Mouse (Mus musculus): Measurements from ENCODE around the gene Ano1. TPM values are rescaled to one million over a fixed set of nuclear protein-coding genes. Genes with fewer than 3 reads are reported as not detected.

Gene Ano1
- polyA plus RNA-seq, 1 experiment from 2014 or later, result 48.8 TPM

DNA sequence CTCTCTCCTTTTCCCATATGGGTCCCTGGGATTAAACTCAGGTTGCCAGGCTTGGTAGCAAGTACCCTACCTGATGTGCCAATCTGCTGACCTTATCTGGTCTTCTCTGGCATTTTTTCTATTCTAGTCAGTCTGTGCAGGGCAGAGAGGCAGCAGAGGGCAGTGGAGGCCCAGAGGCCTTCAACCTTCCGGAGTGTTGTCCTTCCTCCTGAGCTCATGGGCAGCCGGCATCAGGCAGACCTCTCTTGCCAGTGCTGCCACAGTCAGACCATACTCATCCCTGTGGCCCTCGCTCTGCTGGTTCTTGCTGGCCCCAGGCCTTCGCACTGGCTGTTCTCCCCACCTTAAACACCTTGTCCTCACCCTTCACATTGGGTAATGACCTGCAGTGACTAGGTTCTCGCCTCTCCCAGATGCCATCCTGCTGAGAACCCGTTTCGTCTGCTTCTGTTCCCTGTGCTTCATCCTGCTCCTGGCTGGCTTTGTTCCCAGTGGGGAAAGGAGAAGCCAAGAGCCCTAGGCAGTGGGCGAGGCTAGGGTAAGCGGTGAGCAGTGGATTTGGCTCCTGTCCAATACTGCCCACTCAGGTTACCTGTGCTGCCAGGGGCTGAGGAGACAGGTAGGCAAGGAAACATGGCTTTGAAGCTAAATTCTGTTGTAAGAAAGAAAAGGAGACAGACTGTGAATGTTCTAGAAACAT lies 188.2 kb downstream of the Ano1 start:
- Histone ChIP-seq H3K36me3 (ENCODE audit: control insufficient read depth, insufficient read depth, low read length) (no peaks in the 10 kb centered on the region), H3K27ac (ENCODE audit: low read depth, low read length) (no peak overlapping the region), H3K4me1 (ENCODE audit: control insufficient read depth, insufficient read depth, low read length) (no peaks in the 10 kb centered on the region), H3K4me3 (ENCODE audit: low read length) (no peak overlapping the region), H3K9me3 (ENCODE audit: control insufficient read depth, low read length) (no peaks in the 10 kb centered on the region), H3K27me3 (ENCODE audit: control insufficient read depth, insufficient read depth, low read length) (no peaks in the 10 kb centered on the region), H3K9ac (ENCODE audit: low read depth, low read length) (no peak overlapping the region), H3K4me2 (replicated peaks; ENCODE audit: low read depth, low read length) (no peak overlapping the region)
- ATAC-seq (ENCODE audit: low FRiP score, low TSS enrichment), result no peak
- 74% methylated on average over 9 of the region's 9 CpGs for WGBS

- Histone ChIP-seq H3K4me1 (ENCODE audit: control insufficient read depth, insufficient read depth, low read length) (no peaks in the 10 kb centered on the region), H3K9ac (ENCODE audit: low read depth, low read length) (no peak overlapping the region), H3K27ac (ENCODE audit: low read depth, low read length) (no peak overlapping the region), H3K4me3 (ENCODE audit: low read length) (no peak overlapping the region), H3K9me3 (ENCODE audit: control insufficient read depth, low read length) (no peaks in the 10 kb centered on the region), H3K27me3 (ENCODE audit: control insufficient read depth, insufficient read depth, low read length) (no peaks in the 10 kb centered on the region), H3K36me3 (ENCODE audit: control insufficient read depth, insufficient read depth, low read length) (no peaks in the 10 kb centered on the region), H3K4me2 (replicated peaks; ENCODE audit: low read depth, low read length) (no peak overlapping the region)
- ATAC-seq (ENCODE audit: low FRiP score, low TSS enrichment), result no peak
- 13% methylated on average over 3 of the region's 3 CpGs for WGBS
Observed at GRCm38 (mm10) chr7:144562016-144562415, 189.8 kb downstream of the Ano1 start.

GRCm38 (mm10) chr7:144560594-144560993 lies 191.2 kb downstream of the Ano1 start:
- no peaks in the 10 kb centered on the region for H3K27me3 ChIP-seq (ENCODE audit: control insufficient read depth, insufficient read depth, low read length)
- H3K4me3 ChIP-seq (ENCODE audit: low read length), result no peak overlapping the region
- H3K4me1 ChIP-seq (ENCODE audit: control insufficient read depth, insufficient read depth, low read length), result no peaks in the 10 kb centered on the region
- H3K9me3 ChIP-seq (ENCODE audit: control insufficient read depth, low read length), result no peaks in the 10 kb centered on the region
- no peak overlapping the region for H3K9ac ChIP-seq (ENCODE audit: low read depth, low read length)
- H3K36me3 ChIP-seq (ENCODE audit: control insufficient read depth, insufficient read depth, low read length), result no peaks in the 10 kb centered on the region
- no peak overlapping the region for H3K27ac ChIP-seq (ENCODE audit: low read depth, low read length)
- no peak overlapping the region for H3K4me2 ChIP-seq (replicated peaks; ENCODE audit: low read depth, low read length)
- WGBS, result 85% methylated on average over 4 of the region's 4 CpGs
- ATAC-seq (ENCODE audit: low FRiP score, low TSS enrichment), result no peak

GRCm38 (mm10) chr7:144558552-144558951 lies 193.2 kb downstream of the Ano1 start:
- no peaks in the 10 kb centered on the region for H3K36me3 ChIP-seq (ENCODE audit: control insufficient read depth, insufficient read depth, low read length)
- H3K4me3 ChIP-seq (ENCODE audit: low read length), result no peak overlapping the region
- no peak overlapping the region for H3K9ac ChIP-seq (ENCODE audit: low read depth, low read length)
- H3K27ac ChIP-seq (ENCODE audit: low read depth, low read length), result no peak overlapping the region
- no peaks in the 10 kb centered on the region for H3K4me1 ChIP-seq (ENCODE audit: control insufficient read depth, insufficient read depth, low read length)
- WGBS, result 47% methylated on average over 6 of the region's 6 CpGs
- no peaks in the 10 kb centered on the region for H3K27me3 ChIP-seq (ENCODE audit: control insufficient read depth, insufficient read depth, low read length)
- no peak overlapping the region for H3K4me2 ChIP-seq (replicated peaks; ENCODE audit: low read depth, low read length)
- H3K9me3 ChIP-seq (ENCODE audit: control insufficient read depth, low read length), result no peaks in the 10 kb centered on the region
- ATAC-seq (ENCODE audit: low FRiP score, low TSS enrichment), result no peak

DNA sequence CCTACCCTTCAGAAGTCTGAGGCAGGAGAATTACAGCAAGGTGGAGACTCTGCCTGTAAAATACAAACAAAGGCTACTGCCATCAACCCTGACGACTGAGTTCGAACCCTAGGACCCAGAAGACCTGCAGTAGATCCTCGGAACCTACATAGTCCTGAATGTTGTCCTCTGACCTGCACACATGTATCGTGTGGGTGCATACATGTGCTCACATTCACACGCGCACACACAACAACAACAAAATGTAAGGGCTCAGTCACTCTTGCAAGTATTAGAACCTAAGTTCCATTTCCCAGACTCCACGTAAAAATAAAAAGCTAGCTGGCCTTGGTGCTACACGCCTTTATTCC lies 197.7 kb downstream of the Ano1 start:
- Histone ChIP-seq H3K4me2 (replicated peaks; ENCODE audit: low read depth, low read length) (peak overlapping the region; percentile 76), H3K9ac (ENCODE audit: low read depth, low read length) (peak overlapping the region; percentile 96), H3K9me3 (ENCODE audit: control insufficient read depth, low read length) (no peaks in the 10 kb centered on the region), H3K27ac (ENCODE audit: low read depth, low read length) (no peak overlapping the region), H3K4me3 (ENCODE audit: low read length) (peak overlapping the region; percentile 95), H3K4me1 (ENCODE audit: control insufficient read depth, insufficient read depth, low read length) (peaks cover 9% of the 10 kb centered on the region), H3K36me3 (ENCODE audit: control insufficient read depth, insufficient read depth, low read length) (peaks cover 25% of the 10 kb centered on the region), H3K27me3 (ENCODE audit: control insufficient read depth, insufficient read depth, low read length) (no peaks in the 10 kb centered on the region)
- ATAC-seq (ENCODE audit: low FRiP score, low TSS enrichment), result peak; percentile 56
- WGBS, result 23% methylated on average over 8 of the region's 8 CpGs

- H3K9me3 ChIP-seq (ENCODE audit: control insufficient read depth, low read length), result no peaks in the 10 kb centered on the region
- H3K27me3 ChIP-seq (ENCODE audit: control insufficient read depth, insufficient read depth, low read length), result no peaks in the 10 kb centered on the region
- peaks cover 9% of the 10 kb centered on the region for H3K4me1 ChIP-seq (ENCODE audit: control insufficient read depth, insufficient read depth, low read length)
- peaks cover 28% of the 10 kb centered on the region for H3K36me3 ChIP-seq (ENCODE audit: control insufficient read depth, insufficient read depth, low read length)
- H3K27ac ChIP-seq (ENCODE audit: low read depth, low read length), result no peak within 1 kb of the TSS
- ATAC-seq (ENCODE audit: low FRiP score, low TSS enrichment), result peak; percentile 95
- under 1% methylated on average over 97 of the region's 97 CpGs for WGBS
- H3K4me2 ChIP-seq (replicated peaks; ENCODE audit: low read depth, low read length), result peak within 1 kb of the TSS; percentile 76
- H3K9ac ChIP-seq (ENCODE audit: low read depth, low read length), result peak within 1 kb of the TSS; percentile 96
- peak within 1 kb of the TSS; percentile 95 for H3K4me3 ChIP-seq (ENCODE audit: low read length)
Observed at GRCm38 (mm10) chr7:144553237-144554122, 198.3 kb downstream of the Ano1 start, which contains the start of gene Ppfia1. Ppfia1 (minus strand) TSS chr7:144553729.

DNA sequence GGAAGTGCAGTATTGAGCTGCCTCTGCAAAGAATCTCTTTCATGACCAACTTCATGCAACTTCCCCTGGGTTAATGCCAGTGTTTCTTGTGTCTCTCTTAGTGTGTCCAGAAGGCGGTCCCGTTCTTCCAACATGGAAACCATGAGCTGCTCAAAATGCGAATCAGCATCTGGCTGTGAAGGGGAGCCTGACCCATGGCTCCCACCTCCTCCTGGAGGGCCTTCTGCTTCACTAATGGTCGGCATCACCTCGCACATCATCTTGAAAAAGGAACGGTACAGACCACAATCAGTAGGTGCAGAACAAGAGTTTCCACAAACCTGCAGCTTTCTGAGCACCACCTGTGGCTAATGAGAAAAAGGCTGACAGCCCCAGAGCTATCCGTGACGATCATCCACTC lies 199.5 kb downstream of the Ano1 start:
- no peak for ATAC-seq (ENCODE audit: low FRiP score, low TSS enrichment)
- 94% methylated on average over 8 of the region's 8 CpGs for WGBS
- H3K27me3 ChIP-seq (ENCODE audit: control insufficient read depth, insufficient read depth, low read length), result no peaks in the 10 kb centered on the region
- H3K9ac ChIP-seq (ENCODE audit: low read depth, low read length), result peak overlapping the region; percentile 96; the same call in 1 of the 2 replicates
- peaks cover 28% of the 10 kb centered on the region for H3K36me3 ChIP-seq (ENCODE audit: control insufficient read depth, insufficient read depth, low read length)
- no peaks in the 10 kb centered on the region for H3K9me3 ChIP-seq (ENCODE audit: control insufficient read depth, low read length)
- peak overlapping the region; percentile 95; the same call in 1 of the 2 replicates for H3K4me3 ChIP-seq (ENCODE audit: low read length)
- H3K4me1 ChIP-seq (ENCODE audit: control insufficient read depth, insufficient read depth, low read length), result peaks cover 9% of the 10 kb centered on the region
- H3K27ac ChIP-seq (ENCODE audit: low read depth, low read length), result no peak overlapping the region
- H3K4me2 ChIP-seq (replicated peaks; ENCODE audit: low read depth, low read length), result peak overlapping the region; percentile 76

- Histone ChIP-seq H3K36me3 (ENCODE audit: control insufficient read depth, insufficient read depth, low read length) (peaks cover 30% of the 10 kb centered on the region), H3K27me3 (ENCODE audit: control insufficient read depth, insufficient read depth, low read length) (no peaks in the 10 kb centered on the region), H3K4me1 (ENCODE audit: control insufficient read depth, insufficient read depth, low read length) (peaks cover 9% of the 10 kb centered on the region), H3K4me3 (ENCODE audit: low read length) (no peak overlapping the region), H3K9ac (ENCODE audit: low read depth, low read length) (no peak overlapping the region), H3K4me2 (replicated peaks; ENCODE audit: low read depth, low read length) (no peak overlapping the region), H3K9me3 (ENCODE audit: control insufficient read depth, low read length) (no peaks in the 10 kb centered on the region), H3K27ac (ENCODE audit: low read depth, low read length) (no peak overlapping the region)
- no peak for ATAC-seq (ENCODE audit: low FRiP score, low TSS enrichment)
- WGBS, result 76% methylated on average over 1 of the region's 1 CpGs
Observed at GRCm38 (mm10) chr7:144550811-144551210, 201.0 kb downstream of the Ano1 start.
